Mouse (Mus musculus): ENCODE results near the gene Rps4x.

The Rps4x gene

DNA sequence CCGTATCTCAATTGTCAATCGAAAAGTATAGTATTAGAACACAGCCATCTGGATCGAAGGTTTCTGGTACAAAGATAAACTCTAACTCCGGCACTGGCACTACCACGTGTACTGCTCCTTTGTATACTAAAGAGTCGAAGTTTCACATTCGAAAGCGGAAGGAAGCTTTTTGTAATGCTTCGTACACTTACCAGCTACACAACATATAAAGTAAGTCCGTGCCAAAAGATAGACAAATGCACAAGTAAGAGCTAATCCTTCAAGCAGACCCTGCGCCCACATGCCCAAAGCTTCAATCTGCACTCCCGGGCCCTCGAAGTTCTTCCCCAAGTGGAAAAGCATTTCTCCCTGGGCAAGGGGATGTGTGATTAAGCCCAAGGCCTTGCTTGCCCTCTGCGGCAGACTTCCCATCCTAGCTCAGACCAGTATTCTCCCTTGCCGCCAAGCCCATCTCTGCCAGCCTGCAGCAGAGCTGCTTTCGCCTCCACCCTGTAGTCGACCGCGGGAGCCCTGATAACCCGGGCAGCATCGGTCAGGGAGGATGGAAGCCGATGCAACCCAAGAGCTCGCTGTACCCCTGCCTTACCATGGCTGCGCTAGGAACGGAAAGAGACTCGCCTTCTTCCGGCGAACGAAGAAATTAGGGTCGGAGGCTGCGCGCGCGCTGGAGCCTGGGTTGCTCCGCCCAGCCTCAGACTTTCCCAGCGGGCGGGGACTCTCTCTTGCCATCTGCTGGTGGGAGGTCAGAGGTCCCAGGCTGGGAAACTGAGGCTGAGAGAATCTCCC lies at the start of gene Rps4x:
Rps4x (minus strand) TSS at position 683 of the 786 bp plus-strand sequence.
- DNase-seq (ENCODE audit: inconsistent age in 2 of 2, low spot score in 1 of 2) = peak; percentile 82 to 94

DNA sequence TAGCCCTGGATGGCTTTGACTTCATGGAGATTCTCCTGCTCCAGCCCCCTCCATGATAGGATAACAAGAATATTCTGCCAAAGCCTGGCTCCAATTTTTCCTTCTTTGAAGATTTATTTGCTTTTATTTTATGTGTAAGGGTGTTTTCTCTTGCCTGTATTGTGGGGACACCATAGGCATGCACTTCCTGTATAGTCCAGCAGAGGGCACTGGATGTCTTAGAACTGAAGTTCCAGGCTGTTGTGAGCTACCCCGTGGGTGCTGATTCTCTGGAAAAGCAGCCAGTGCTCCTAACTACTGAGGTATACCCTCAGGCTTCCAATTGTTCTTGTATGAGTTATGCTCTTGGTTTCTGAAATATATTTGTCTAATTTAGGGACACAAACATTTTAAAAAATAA lies 29.9 kb upstream of the Rps4x start:
- DNase-seq (ENCODE audit: inconsistent age in 2 of 2, low spot score in 1 of 2) = peak; percentile 28 to 74

DNA sequence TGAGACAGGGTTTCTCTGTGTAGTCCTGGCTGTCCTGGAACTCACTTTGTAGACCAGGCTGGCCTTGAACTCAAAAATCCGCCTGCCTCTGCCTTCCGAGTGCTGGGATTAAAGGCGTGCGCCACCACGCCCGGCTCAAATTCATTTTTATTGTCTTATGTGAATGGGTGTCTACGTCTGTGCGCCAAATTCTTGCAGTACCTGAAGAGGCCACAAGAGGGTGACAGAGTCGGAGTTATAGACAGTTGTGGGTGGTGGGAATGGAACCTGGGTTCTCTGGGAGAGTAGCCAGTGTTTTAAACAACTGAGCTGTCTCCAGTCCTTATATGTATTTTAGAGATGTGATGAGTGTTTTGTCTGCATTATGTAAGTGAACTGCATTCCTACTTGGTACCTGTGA lies 26.2 kb upstream of the Rps4x start:
- DNase-seq (ENCODE audit: inconsistent age in 2 of 2, low spot score in 1 of 2) = peak; percentile 18 to 56

DNA sequence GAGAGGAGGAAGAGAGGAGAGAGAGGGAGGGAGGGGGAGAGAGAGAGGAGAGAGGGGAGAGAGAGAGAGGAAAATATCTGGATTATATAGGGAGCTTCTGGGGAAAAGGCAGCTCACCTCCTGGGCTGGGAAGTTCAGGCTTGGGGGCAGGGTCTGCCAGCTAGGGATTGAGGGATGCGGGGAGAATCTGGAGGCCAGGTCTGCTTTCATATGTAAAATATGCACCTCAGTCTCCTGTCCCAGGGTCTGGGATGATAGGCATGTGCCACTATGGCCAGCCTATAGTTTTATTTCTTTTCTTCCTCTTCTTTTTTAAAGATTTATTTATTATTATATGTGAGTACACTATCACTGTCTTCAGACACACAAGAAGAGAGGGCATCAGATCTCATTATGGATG lies 1.6 kb upstream of the Rps4x start:
- no peak for DNase-seq (ENCODE audit: inconsistent age in 2 of 2, low spot score in 1 of 2)

DNA sequence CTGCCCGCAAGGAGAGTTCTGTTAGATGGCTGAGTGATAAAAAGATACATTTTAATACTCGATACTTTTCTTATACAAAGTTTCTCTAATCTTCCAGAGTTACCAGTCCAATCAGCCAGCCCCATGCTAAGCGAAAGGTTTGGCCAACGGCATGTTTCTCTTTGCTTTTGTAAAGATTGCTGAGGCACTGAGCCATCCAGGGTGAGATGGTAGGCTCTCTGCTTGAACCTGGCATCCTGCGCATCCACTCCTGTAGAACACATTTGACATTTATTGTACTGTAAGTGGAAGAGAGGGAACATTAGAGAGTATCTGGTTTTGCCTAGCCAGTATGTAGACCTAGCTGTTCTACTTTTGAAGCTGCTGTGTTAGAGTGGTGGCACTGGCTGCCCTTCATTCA lies 387 bp upstream of the Rps4x start:
- DNase-seq (ENCODE audit: inconsistent age in 2 of 2, low spot score in 1 of 2) = no peak

DNA sequence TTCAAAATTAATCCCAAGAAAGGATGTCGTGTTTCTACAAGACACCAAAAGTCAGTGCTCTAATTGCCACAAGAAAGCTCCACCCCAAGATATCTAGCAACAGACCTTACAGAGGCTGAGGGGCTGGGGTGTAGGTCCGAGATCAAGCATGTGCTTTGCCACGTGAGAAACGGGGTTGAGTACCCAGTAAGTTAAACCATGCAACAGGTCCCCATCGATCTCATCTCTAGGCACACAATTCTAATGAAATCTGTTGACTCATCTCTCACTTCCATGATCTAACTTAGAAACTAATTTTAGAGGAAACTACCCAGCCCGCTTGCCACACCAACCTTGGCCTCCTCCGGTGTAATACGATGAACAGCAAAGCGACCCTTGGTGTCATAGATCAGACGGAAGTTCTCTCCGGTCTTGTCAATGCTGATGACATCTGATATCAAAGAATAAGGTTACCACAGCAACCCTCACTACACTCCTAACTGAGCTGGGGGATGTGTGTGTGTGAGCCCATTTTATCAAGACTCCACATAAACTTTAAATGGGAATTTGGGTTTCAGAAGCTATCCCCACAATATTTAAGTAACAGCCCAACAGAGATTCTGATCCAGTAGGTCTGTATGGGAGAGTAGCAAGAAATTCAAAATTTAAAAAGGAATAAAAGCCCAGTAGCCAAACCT lies 2.0 kb downstream of the Rps4x start:
- peak in 1 of 2 experiments; percentile 50 for DNase-seq (ENCODE audit: inconsistent age in 2 of 2, low spot score in 1 of 2)

DNA sequence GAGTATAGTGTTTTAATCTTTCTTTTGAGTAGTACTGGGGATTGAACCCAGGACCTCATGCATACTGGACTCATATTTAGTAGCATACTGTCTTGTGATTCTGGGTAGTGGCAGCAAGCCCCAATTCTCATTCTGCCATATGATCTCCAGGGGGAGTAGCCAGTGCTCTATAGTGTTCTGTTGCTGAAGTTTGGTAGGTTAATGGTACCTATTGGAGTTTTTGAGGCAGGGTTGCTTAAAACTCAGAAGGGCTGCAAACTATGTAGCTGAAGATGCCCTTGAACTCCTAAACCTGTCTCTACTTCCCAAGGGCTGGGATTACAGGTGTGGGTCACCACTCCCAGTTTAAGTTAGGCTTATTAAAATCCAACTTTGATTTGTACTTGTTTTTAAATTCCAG lies 6.6 kb downstream of the Rps4x start:
- DNase-seq (ENCODE audit: inconsistent age in 2 of 2, low spot score in 1 of 2) = no peak

DNA sequence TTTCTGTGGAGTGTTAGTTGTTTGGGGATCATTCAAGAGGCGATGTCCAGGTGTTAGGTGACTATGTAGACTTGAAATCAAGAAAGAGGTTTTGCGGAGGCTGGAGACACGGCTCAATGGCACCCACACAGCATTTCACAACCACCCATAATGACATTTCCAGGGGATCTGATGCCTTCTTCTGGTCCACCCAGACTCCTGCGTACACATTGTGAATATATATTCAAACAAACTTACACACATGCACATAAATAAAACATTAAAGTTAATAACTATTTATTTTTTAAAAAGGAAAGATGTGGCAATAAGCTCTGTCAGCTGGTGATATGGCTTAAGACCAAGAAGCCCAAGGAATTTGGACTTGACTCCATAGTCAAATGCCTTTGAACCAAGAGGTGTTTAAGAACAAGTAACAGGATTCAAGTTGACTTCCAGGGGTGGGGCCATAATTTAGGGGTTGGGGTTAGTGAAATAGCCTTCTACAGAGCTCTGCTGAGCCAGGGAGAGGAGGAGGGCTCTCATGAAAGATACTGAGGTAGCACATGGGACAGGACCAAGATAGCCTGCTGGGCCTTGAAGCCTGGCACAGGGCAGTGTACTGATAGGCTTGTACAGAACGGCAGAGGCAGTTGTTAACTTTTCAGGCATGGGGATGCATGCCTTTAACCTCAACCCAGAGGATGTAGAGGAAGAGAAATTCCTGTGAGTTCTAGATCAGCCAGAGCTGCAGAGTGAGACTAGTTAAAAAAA lies 13.5 kb downstream of the Rps4x start:
- DNase-seq (ENCODE audit: inconsistent age in 2 of 2, low spot score in 1 of 2) = no peak

DNA sequence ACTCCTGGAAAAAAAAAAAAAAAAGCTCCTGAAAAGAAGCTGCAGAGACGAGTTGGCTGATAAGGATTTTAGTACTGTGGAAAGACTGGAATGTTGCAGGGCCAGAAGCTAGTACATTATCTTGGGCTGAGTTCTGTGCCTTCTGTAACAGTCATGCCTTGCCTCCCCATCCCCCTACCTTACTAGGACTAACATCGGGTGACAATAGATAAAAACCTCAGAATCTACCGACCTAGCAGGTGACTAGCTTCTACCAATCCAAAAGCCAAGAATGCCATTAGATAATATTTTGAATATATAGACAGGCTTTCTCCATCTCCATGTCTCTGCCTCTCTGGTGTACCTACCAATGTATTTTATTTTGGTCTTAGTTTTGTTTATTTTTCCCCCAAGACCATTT lies 18.3 kb downstream of the Rps4x start:
- DNase-seq (ENCODE audit: inconsistent age in 2 of 2, low spot score in 1 of 2) = no peak

DNA sequence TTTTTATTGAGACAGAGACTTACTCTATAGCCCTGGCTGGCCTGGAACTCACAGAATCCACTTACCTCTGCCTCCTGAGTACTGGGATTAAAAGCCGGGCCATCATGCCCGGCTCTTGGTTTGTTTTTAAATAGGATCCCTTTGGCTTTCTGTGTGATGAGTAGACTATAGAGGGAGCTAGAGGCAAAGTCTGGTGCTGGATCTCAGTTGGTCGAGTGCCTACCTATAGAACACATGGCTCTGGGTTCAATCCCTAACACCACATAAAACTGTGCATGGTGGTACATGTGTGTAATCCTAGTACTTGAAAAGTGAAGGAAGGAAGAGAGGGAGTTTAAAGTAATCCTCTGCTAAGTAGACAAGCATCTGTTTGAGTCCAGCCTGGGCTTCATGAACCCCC lies 19.1 kb downstream of the Rps4x start:
- DNase-seq (ENCODE audit: inconsistent age in 2 of 2, low spot score in 1 of 2) = no peak

DNA sequence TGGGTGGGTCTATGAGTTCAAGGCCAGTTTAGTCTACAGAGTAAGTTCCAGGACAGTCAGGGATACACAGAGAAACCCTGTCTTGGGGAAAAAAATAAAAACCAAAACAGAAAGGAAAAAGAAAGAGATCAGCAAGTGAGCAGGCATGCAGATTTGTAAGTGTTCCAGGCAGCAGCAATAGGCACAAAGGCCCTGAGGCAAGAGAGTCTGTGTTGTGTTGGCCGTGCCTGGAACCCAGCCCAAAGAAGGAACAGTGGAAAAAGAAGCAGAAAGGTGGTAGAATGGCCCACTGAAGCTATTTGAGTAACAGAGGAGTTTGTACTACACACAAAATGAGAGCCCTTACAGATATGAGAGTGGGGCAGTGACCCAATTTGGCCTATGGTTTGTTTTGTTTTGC lies 19.5 kb downstream of the Rps4x start:
- DNase-seq (ENCODE audit: inconsistent age in 2 of 2, low spot score in 1 of 2) = no peak

DNA sequence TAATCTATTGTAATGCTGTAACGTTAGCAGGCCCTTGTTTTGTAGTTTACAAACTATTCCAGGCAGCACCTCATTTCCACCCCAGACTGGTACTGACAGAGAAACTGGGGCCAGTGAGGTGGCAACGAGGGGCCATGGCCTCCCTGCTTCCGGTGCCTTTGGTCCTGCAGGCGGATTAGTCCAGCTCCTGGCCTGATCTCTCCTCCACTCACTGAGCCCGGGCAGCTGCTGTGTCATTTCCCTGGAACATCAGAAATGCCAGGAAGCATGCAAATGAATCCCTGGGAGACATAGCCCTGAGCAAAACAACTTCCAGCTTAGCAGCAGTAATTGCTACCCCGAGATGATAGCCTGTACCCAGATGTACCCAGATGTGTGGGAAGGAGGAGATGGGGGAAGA lies 22.2 kb downstream of the Rps4x start:
- DNase-seq (ENCODE audit: inconsistent age in 2 of 2, low spot score in 1 of 2) = no peak

DNA sequence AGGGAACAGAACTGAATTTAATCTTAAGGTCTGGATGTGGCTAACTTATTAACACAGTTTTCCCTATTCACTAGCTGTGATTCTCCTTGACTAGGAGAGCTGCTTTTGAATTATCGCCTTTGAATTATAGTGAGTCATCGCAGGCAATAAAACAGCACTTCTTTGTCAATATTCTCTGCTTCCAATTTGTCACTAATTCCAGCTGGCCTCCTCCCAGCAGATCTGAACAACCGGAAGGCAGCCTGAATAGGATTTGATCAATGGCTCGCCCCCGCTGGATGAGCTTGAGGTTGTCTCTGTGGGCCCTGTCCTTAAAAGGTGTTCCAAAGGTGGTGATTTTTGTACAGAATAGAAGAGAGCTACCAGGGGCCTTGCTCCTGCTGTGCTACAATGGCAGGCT lies 22.7 kb downstream of the Rps4x start:
- DNase-seq (ENCODE audit: inconsistent age in 2 of 2, low spot score in 1 of 2) = peak in 1 of 2 experiments; percentile 48

DNA sequence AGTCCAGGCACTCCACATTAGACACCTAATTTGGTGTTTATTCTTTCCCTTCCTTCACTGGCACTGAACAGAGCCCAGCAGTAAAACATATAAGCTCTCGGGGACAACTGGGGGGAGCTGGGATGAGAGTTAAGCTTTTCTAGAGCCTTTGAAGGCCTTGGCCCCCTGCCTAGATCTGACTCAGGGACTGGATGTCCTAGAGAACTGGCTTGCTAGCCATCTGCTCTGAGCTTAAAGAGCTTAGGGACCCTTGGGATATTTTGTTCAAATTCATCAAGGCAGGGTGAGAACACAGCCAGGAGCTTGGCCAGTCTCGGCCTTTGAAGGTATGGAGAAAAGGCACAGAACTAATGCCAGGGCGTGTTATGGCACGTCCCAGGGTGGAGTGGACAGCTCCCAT lies 25.7 kb downstream of the Rps4x start:
- peak; percentile 79 to 84 for DNase-seq (ENCODE audit: inconsistent age in 2 of 2, low spot score in 1 of 2)

DNA sequence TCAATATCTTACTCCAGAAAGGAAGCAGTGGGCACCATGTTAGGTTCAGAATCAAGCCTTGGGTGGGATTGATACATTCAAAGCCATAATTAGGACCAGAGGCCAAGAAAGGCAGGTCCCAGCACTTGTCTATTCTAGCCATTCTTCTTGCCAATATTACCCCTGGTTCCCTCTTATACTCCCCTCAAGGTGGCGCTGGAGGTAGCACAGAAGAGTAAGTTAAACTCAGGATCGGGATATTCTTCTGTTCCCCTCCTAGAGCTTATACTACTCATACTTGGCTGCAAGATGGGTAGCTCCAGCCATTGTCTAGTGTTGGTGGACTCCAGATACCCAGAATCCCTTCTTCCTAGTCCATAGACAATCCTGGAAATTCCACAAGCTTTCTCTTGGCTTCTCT lies 26.1 kb downstream of the Rps4x start:
- DNase-seq (ENCODE audit: inconsistent age in 2 of 2, low spot score in 1 of 2) = peak in 1 of 2 experiments; percentile 40

DNA sequence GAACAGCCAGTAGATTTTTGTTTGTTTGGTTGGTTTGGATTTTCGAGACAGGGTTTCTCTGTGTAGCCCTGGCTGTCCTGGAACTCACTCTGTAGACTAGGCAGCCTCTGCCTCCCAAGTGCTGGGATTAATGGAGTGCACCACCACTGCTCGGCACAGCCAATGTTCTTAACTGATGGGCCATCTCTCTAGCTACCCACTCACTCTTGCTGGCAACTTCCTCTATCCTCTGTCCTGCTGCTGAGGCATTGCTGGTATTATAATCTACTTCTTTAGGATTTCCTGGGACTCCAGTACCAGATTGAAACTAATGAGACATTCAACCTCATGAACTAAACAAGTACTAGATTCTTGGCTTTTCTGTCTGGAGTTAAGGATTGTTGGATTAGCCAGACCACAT lies 28.7 kb downstream of the Rps4x start:
- no peak for DNase-seq (ENCODE audit: inconsistent age in 2 of 2, low spot score in 1 of 2)

DNA sequence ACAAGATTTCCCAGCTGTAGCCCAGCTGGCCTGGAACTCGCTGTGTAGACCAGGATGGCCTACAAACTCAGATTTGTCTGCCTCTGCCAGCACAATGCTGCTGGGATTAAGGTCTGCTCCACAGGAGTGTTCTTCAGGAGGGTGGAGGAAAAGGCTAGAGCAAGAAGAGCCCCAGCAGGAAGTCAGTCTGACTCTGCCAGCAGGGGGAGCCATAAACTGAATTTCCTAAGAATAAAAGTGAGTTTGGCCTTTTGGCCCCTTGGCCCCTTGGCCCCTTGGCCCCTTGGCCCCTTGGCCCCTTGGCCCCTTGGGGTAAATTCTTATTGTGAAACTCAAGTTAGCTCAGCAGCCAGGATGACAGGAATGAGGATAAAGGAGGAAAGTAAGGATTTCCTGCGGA lies 29.4 kb downstream of the Rps4x start:
- peak; percentile 26 to 70 for DNase-seq (ENCODE audit: inconsistent age in 2 of 2, low spot score in 1 of 2)

DNA sequence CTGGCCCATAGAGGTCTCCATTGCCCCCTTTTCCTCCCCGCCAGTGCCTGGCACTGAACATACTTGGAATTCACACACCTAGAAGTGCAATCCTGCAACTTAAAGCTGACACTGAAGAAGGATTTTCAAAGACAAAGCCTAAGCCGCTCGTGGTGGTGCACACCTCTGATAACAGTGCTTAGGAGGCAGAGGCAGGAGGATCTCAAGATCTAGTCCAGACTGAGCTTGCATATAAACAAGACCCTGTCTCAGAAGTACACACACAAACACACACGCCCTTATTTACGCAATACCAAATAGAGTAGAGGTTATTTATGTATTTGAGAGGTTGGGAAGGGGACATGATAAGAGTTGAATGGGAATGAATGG lies 31.8 kb downstream of the Rps4x start:
- DNase-seq (ENCODE audit: inconsistent age in 2 of 2, low spot score in 1 of 2) = no peak

DNA sequence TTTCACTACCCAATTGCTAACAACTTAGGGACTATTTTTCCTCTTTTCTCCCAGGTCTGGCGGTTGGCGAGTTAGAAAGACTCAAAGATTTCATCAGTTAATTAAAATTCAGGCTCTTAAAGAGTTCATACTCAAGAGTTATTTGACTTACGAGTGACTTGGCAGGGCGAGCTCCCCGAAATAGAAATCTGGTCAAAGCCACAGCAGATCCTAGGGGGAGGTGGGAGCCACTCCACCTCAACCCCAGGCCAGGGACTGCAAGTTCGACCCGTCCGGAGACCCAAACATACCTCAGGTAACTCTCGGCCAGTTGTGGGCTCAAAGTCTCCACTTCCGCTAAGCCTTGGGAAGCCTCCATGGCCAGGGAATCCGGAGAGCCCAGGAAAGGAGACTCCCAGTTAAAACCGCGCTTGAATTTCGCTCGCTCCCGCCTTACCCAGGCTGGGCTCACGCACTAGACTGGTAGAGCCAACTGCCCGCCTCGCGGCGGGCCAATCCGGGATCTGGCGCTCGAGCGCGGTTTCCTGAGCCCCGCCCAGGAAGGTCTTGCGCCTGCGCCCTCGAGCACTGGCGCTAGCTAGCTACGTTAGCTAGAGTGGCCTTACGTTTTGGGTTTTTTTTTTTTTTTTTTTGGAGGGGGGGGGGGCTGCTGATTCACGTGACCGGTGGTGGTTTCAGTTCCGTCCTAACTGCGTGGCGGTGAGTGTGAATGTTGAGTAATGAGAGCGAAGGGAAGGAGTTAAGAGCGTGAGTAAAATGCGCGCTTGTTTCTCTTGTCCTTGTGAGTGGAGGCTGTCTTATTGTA lies 32.4 kb downstream of the Rps4x start, which contains the start of gene Ercc6l:
Ercc6l (minus strand) TSS at position 474 of the 805 bp plus-strand sequence.
- peak; percentile 93 to 94 for DNase-seq (ENCODE audit: inconsistent age in 2 of 2, low spot score in 1 of 2)

DNA sequence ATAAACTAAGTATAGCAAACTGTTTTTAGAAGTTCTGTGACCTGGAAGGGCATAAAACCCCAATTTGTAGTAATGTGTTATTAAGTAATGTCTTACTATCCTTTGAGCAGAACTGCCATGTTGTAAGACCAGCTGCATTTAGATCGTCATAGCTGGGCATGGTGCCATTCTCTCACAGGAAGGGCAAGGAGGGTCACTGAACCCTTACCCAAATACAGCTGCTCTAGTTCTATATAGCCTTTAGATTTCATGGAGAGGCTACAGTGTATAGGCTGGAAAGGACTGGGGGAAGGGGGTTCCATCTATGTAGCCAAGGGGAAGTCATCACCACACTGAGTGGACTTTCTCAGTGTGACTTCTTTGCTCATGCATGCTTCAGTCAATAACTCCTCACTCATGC lies 48.0 kb downstream of the Rps4x start:
- DNase-seq (ENCODE audit: inconsistent age in 2 of 2, low spot score in 1 of 2) = no peak
